Mouse (Mus musculus) WW6 (cell line): ENCODE data around the gene Thrap3.
"Not testable (repeated sequence)": the region's sequence is repeated elsewhere in the genome, so short reads cannot be mapped to it uniquely, and the experiment has no call there.

Experiments
- DNase-seq: peaks from one replicate; pipeline ENCODE4 v3.0.0-alpha.2; 2013; ENCODE audit warnings: low read depth, low spot score

The Thrap3 gene

GRCm38 (mm10) chr4:126166084-126166483, 36.5 kb downstream of the Thrap3 start:
- DNase-seq, result no peak

GRCm38 (mm10) chr4:126165092-126165491, 37.5 kb downstream of the Thrap3 start:
- DNase-seq, result not testable (repeated sequence)

- DNase-seq, result no peak
These were observed 38.9 kb downstream of the Thrap3 start for GRCm38 (mm10) chr4:126163685-126164084.

- no peak for DNase-seq
These were observed 39.4 kb downstream of the Thrap3 start, which contains the start of gene Sh3d21 for GRCm38 (mm10) chr4:126163067-126163659. Gene Sh3d21, minus strand, starts transcription at chr4:126163491.

GRCm38 (mm10) chr4:126162544-126163066, 40.0 kb downstream of the Thrap3 start:
- peak; percentile 56 for DNase-seq

- no peak for DNase-seq
These were observed 40.6 kb downstream of the Thrap3 start for GRCm38 (mm10) chr4:126161986-126162385.

- no peak for DNase-seq
These were observed 41.1 kb downstream of the Thrap3 start for GRCm38 (mm10) chr4:126161456-126161855.

GRCm38 (mm10) chr4:126160981-126161380, 41.6 kb downstream of the Thrap3 start:
- DNase-seq, result no peak

GRCm38 (mm10) chr4:126159455-126159854, 43.1 kb downstream of the Thrap3 start:
- DNase-seq, result no peak

GRCm38 (mm10) chr4:126157562-126157961, 45.0 kb downstream of the Thrap3 start:
- DNase-seq, result no peak

- DNase-seq, result no peak
These were observed 45.9 kb downstream of the Thrap3 start for GRCm38 (mm10) chr4:126156617-126157016.

- no peak for DNase-seq
These were observed 46.7 kb downstream of the Thrap3 start for GRCm38 (mm10) chr4:126155869-126156268.

- no peak for DNase-seq
These were observed 47.4 kb downstream of the Thrap3 start for GRCm38 (mm10) chr4:126155183-126155582.

- DNase-seq, result no peak
These were observed 49.7 kb downstream of the Thrap3 start for GRCm38 (mm10) chr4:126152864-126153263.

- DNase-seq, result no peak
These were observed 50.7 kb downstream of the Thrap3 start for GRCm38 (mm10) chr4:126151701-126152440.

GRCm38 (mm10) chr4:126150949-126151320, 51.6 kb downstream of the Thrap3 start:
- no peak for DNase-seq

GRCm38 (mm10) chr4:126150297-126150948, 52.1 kb downstream of the Thrap3 start:
- no peak for DNase-seq

- DNase-seq, result no peak
These were observed 52.8 kb downstream of the Thrap3 start for GRCm38 (mm10) chr4:126149798-126150197.

- no peak for DNase-seq
These were observed 53.4 kb downstream of the Thrap3 start for GRCm38 (mm10) chr4:126149041-126149676.

GRCm38 (mm10) chr4:126148161-126148961, 54.2 kb downstream of the Thrap3 start:
- DNase-seq, result peak; percentile 53

- no peak for DNase-seq
These were observed 54.9 kb downstream of the Thrap3 start, which contains the start of gene Eva1b for GRCm38 (mm10) chr4:126147533-126148160. Gene Eva1b, plus strand, starts transcription at chr4:126147744.
